Mouse (Mus musculus) liver, adult (tissue): ENCODE results near the gene Mafg.
A peak's percentile ranks its signal among the peaks of the same experiment; 100 is the strongest.

ENCODE experiments used
- GATA4 ChIP-seq: IDR thresholded peaks from 2 replicates; pipeline ENCODE4 v1.6.1; 2014; ENCODE audit warnings: mild to moderate bottlenecking, low read length; ENCODE audit not compliant: insufficient replicate concordance

Gene Mafg

DNA sequence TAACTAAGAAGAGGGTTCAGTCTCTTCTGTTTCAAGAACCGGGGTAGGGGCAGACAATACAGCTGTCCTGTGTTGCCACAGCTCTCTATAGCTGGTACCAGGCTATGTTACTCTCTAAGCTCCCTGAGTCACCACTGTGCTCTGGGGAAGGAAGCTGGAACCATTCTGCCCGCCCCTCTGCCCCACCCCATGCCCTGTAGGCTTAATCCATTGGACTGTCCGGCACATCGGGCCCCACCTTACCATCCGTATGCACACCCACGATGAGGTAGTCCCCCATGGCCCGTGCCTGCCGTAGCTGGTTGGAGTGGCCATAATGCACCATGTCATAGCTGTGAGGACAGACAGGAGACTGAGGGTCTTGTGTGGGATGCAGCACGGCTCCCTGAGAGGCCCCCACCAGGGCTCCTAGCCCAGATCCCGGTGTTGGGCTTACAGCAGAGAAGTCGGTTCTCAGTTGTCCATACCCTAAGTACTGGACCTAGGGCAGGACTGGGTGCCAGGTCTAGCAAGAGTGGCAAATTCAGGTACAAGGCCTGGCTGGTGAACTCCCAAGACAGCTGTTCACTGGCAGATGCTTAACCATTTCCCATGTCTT lies 17.7 kb downstream of the Mafg start:
- TF ChIP-seq GATA4: no peak

GRCm38 (mm10) chr11:120615167-120615566 lies 18.2 kb downstream of the Mafg start:
- no peak for TF ChIP-seq GATA4

DNA sequence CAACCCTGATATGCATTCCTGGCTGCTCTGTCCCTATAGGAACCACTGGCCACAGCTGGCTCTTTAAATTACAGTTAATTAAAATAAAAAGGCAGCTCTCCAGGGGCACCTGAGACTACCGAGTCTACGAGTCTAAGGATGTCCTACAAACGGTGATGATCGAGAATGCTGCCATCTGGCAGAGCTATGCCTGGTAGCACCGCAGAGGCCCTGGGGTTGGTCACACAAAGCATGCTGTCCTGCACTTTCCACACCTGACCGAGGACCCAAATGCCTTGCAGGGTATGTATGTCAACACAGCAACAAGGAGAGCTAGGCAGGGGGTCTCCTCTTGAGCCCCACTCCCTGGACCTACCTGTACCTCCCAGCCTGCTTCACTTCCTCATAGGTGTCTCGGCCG lies 19.4 kb downstream of the Mafg start:
- no peak for TF ChIP-seq GATA4

DNA sequence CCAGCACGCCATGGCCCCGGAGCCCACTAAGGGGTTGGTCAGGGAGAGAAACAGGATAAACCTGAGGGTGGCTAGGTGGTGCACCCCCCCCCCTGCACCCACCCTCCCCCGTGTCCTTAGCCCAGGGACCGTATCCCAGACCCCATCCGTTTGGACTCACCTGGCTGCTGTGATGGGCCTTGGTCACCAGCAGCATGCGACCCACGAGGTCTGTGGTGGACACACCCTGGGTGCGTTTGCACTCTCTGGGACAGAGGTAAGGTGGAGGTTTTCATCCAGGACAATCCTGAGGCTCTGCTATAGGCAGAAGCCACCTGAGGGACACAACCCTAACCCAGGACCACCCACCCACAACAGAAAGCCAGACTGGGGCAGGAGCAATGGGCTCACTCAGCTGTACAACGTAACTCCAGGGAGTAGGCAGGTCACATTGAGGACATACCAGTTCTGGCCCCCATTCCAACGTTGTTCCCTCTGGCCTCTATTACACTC lies 19.9 kb downstream of the Mafg start:
- no peak for TF ChIP-seq GATA4

GRCm38 (mm10) chr11:120612763-120613162 lies 20.6 kb downstream of the Mafg start:
- TF ChIP-seq GATA4: no peak

- no peak for TF ChIP-seq GATA4
Measured at GRCm38 (mm10) chr11:120610477-120611046, 22.8 kb downstream of the Mafg start.

DNA sequence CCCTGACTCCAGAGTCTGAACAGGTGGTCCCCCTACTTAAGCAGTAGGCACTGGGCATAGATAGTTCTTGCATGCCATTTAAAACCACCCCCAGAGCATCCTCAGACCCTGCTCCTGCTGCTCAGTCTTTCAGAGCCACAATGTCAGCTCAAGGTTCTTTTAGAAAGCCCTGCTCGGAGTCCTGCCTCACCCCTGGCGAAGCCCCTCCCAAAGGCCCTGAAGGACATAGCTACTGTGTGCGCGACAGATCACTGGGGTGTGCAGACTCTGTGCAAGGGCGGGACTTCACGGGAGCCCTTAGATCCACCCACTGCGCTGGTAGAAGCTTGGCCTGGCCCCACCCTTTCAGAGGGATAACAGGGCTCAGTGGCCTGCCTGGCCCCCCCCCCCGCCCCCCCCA lies 24.1 kb downstream of the Mafg start:
- TF ChIP-seq GATA4: no peak

GRCm38 (mm10) chr11:120608241-120609034 lies 25.0 kb downstream of the Mafg start, which contains the start of gene Npb:
Gene Npb, plus strand, starts transcription at chr11:120608477.
- TF ChIP-seq GATA4: no peak

GRCm38 (mm10) chr11:120606764-120607163 lies 26.6 kb downstream of the Mafg start:
- no peak for TF ChIP-seq GATA4

DNA sequence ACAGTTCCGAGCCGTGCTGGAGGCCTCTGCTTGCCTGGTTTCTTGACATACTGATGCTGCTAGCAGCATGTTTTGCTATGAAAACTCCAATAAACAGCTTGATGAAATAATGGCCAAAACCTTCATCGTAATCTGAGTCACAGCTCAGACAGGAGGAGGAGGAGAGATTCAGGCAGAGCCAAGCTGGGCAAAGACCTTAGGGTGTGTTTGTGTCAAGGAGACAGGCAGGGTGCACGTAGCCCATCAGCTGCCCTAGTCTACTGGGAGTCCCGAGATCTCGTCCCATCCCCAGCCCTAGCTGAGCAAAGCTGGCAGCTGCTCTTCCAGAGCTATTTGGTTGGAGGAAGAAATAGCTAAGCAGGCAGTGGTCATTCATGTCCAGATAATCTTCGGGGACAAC lies 27.7 kb downstream of the Mafg start:
- no peak for TF ChIP-seq GATA4

- no peak for TF ChIP-seq GATA4
Measured at GRCm38 (mm10) chr11:120603545-120603944, 29.9 kb downstream of the Mafg start.

DNA sequence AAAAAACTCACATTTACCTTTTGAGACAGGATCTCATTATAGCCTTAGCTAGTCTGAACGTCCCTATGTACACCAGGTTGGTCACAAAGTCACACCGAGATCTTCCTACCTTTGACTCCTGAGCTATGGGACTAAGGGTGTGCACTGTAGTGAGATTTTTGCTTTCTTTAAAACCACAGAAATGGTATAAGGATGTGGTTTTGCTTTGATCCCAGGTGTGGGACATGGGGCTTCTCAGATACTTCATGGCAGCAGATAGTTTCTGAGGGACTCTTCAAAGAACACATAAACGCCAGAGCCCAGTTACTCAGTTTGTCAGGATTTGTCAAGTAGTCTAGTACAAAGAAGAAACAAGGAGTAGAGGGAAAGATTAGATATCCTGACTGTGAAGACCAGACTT lies 32.7 kb downstream of the Mafg start:
- no peak for TF ChIP-seq GATA4

DNA sequence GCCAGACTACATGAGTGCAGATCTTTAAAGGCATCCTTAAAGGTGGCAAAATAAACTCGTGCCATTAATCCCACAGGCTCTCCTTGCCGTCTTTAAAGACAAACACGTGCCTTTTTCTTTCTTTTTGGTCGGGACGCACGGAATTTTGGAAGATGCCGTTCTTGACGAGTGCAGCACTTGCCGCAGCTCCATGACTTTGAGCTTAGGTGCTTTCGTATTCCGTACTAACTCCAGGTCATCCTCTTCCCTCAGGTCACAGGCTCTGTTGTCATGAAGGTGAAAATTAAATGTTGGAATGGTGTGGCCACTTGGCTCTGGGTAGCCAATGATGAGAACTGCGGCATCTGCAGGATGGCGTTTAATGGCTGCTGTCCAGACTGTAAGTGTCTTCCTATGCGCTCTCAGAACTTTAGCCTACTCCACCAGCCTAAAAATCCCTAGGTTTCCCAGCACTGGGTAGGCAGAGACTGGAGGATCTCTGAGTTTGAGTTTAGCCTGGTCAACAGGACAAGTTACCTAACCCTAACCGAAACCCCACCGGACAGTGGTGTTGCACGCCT lies 34.3 kb downstream of the Mafg start:
- TF ChIP-seq GATA4: no peak

DNA sequence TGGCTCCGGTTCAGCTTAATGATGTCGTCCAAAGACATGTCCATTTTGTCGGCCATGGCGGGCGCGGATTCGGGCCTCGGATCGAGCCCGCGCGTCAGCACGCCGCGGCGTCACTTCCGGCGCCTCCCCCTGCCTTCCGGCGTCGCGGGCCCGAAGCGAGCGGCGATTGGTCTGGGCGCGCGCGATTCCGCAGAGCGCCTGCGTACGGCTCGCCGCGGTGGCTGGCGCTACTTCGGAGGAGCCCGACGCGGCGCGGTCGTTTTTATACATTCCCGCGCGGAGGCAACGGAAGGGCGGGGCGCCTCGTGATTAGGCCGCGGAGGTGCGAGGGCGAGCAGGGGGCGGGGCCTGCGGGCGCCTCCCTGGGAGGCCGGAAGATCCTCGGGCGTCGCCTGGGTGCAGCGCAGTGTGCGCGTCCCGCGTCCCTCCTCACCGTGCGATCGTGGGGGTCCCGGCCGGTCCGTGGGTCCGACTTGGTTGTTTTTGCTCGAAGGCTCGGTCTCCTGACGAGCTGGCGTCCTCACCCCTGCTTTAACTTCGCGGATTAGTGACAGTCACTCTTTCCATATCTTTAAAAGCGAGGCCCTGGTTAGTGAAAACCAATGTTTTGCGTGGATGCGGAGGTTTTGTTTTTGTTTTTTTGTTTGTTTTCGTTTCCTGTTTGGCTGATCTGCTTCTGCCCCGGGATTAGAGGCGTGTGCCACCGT lies 35.0 kb downstream of the Mafg start, which contains the start of the genes Alyref and Anapc11:
Gene Alyref (minus strand): TSS at position 83 of the 707 bp plus-strand sequence.
Gene Anapc11 (plus strand): TSS at position 139 of the 707 bp plus-strand sequence.
- peak; percentile 40; the same call in 1 of the 2 replicates for TF ChIP-seq GATA4
